Mouse (Mus musculus) heart, embryonic 14.5 days (tissue): ENCODE data around the gene Fam120a. TPM values are rescaled to one million over a fixed set of nuclear protein-coding genes. Genes with fewer than 3 reads are reported as not detected.
A peak's percentile ranks its signal among the peaks of the same experiment; 100 is the strongest.

ENCODE experiments used
- ATAC-seq: fragments of 200-750 bp; cut with Nextera tagmentation; 2 replicates; pipeline ENCODE4 v1.8.0; 2017; ENCODE audit warnings: low read depth, moderate TSS enrichment; ENCODE audit not compliant: insufficient number of reproducible peaks, insufficient read depth, low FRiP score
- H3K27ac ChIP-seq, 2 experiments: fragments of 200-500 bp in 1 of 2; fragments of 300-500 bp in 1 of 2; sonication (generic) in 1 of 2; replicated peaks in 1 of 2; 2 replicates each; pipeline ENCODE4 v1.5.1; 2012 to 2014; ENCODE audit warnings: low read depth in 2 of 2, low read length in 2 of 2, control low read depth in 1 of 2, mild to moderate bottlenecking in 1 of 2, mixed read lengths in 1 of 2; ENCODE audit not compliant: control insufficient read depth in 1 of 2, insufficient read depth in 1 of 2
- H3K27me3 ChIP-seq: fragments of 300-500 bp; sonication (generic); 2 replicates; pipeline ENCODE4 v1.6.1; 2014; ENCODE audit warnings: mild to moderate bottlenecking, low read length, control low read depth; ENCODE audit not compliant: control insufficient read depth, insufficient read depth
- H3K36me3 ChIP-seq: fragments of 300-500 bp; sonication (generic); 2 replicates; pipeline ENCODE4 v1.6.1; 2014; ENCODE audit warnings: mild to moderate bottlenecking, control low read depth, low read length, mixed read lengths; ENCODE audit not compliant: control insufficient read depth, insufficient read depth
- H3K4me1 ChIP-seq, 2 experiments: fragments of 200-500 bp in 1 of 2; fragments of 300-500 bp in 1 of 2; sonication (generic) in 1 of 2; 2 replicates each; pipeline ENCODE4 v1.6.1; 2012 to 2014; ENCODE audit warnings: low read length in 2 of 2, control low read depth in 1 of 2, mixed read lengths in 1 of 2; ENCODE audit not compliant: control insufficient read depth in 2 of 2, insufficient read depth in 2 of 2
- H3K4me2 ChIP-seq: fragments of 300-500 bp; sonication (generic); 2 replicates; pipeline ENCODE4 v1.6.1; 2014; ENCODE audit warnings: mild to moderate bottlenecking, low read length
- H3K4me3 ChIP-seq, 2 experiments: fragments of 200-500 bp in 1 of 2; fragments of 300-500 bp in 1 of 2; sonication (generic) in 1 of 2; 2 replicates each; pipeline ENCODE4 v1.5.1; 2012 to 2014; ENCODE audit warnings: low read length in 2 of 2, mild to moderate bottlenecking in 2 of 2, control low read depth in 1 of 2, low read depth in 1 of 2, moderate library complexity in 1 of 2; ENCODE audit not compliant: control insufficient read depth in 1 of 2, insufficient read depth in 1 of 2
- H3K9ac ChIP-seq: fragments of 300-500 bp; sonication (generic); 2 replicates; pipeline ENCODE4 v1.6.1; 2014; ENCODE audit warnings: mild to moderate bottlenecking, low read length
- H3K9me3 ChIP-seq: fragments of 300-500 bp; sonication (generic); 2 replicates; pipeline ENCODE4 v1.6.1; 2016; ENCODE audit warnings: low read length, control low read depth; ENCODE audit not compliant: control insufficient read depth
- WGBS: fragments of 180-500 bp; shearing (Covaris S2); extraction: QIAGEN DNeasy Blood & Tissue Kit; methylation state at CpG from one replicate; pipeline ENCODE4 v1.1.7; 2014; 5-methylcytosine and 5-hydroxymethylcytosine counted together
- polyA plus RNA-seq: library from polyadenylated mRNA; unstranded; fragments of >200 nt; fragmentation: Nextera tagmentation; extraction: Ambion mirVana; gene quantifications from 2 replicates; pipeline ENCODE4 v1.2.1, GENCODE M21; 2014

The Fam120a gene
- polyA plus RNA-seq, 1 experiment from 2014 or later: 29.7 TPM

GRCm38 (mm10) chr13:48996731-48997130 lies 28.9 kb upstream of the Fam120a start:
- H3K9ac ChIP-seq: no peak overlapping the region
- no peaks in the 10 kb centered on the region for H3K27me3 ChIP-seq
- no peak for ATAC-seq
- 86% methylated on average over 4 of the region's 4 CpGs for WGBS
- H3K9me3 ChIP-seq: no peaks in the 10 kb centered on the region
- no peaks in the 10 kb centered on the region for H3K36me3 ChIP-seq
- H3K27ac ChIP-seq: no peak overlapping the region
- no peak overlapping the region for H3K4me3 ChIP-seq
- H3K4me2 ChIP-seq: no peak overlapping the region
- peaks cover 0 to 4% of the 10 kb centered on the region in 2 experiments; a peak in 1 of 4 replicates for H3K4me1 ChIP-seq

- Histone ChIP-seq H3K27ac (no peak overlapping the region), H3K9ac (no peak overlapping the region), H3K9me3 (no peaks in the 10 kb centered on the region), H3K4me3 (no peak overlapping the region), H3K36me3 (no peaks in the 10 kb centered on the region), H3K4me1 (peaks cover 0 to 4% of the 10 kb centered on the region in 2 experiments; a peak in 1 of 4 replicates), H3K27me3 (no peaks in the 10 kb centered on the region), H3K4me2 (no peak overlapping the region)
- ATAC-seq: 0 out of 2 replicates have a peak, but pooled peaks have one; percentile 31
- WGBS: 43% methylated on average over 3 of the region's 3 CpGs
Measured at GRCm38 (mm10) chr13:48994903-48995302, 27.1 kb upstream of the Fam120a start.

DNA sequence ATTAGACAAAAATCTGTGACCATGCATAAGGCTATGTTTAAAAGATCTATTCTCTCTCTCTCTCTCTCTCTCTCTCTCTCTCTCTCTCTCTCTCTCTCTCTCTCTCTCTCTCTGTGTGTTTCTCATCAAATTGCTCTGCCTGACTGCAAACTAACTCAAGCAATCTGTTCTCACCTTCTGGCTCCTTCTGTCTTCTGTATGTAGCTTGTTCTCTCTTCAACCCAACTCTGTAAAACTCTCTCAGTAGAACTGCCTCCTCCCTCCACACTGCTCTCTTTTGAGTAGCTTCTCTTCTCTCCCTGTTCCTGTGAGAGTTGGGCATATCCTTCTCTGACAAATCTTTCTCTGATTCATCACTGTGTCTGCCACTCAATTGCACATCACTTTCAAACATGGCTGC lies 25.1 kb upstream of the Fam120a start:
- Histone ChIP-seq H3K9ac (no peak overlapping the region), H3K27me3 (no peaks in the 10 kb centered on the region), H3K4me1 (no peaks in the 10 kb centered on the region), H3K27ac (no peak overlapping the region), H3K4me2 (no peak overlapping the region), H3K4me3 (no peak overlapping the region), H3K9me3 (no peaks in the 10 kb centered on the region), H3K36me3 (no peaks in the 10 kb centered on the region)
- ATAC-seq: no peak

GRCm38 (mm10) chr13:48990138-48990537 lies 22.3 kb upstream of the Fam120a start:
- Histone ChIP-seq H3K9me3 (no peaks in the 10 kb centered on the region), H3K4me3 (no peak overlapping the region), H3K4me1 (no peaks in the 10 kb centered on the region), H3K4me2 (no peak overlapping the region), H3K9ac (no peak overlapping the region), H3K27me3 (no peaks in the 10 kb centered on the region), H3K27ac (no peak overlapping the region), H3K36me3 (no peaks in the 10 kb centered on the region)
- ATAC-seq: no peak
- 55% methylated on average over 2 of the region's 2 CpGs for WGBS

DNA sequence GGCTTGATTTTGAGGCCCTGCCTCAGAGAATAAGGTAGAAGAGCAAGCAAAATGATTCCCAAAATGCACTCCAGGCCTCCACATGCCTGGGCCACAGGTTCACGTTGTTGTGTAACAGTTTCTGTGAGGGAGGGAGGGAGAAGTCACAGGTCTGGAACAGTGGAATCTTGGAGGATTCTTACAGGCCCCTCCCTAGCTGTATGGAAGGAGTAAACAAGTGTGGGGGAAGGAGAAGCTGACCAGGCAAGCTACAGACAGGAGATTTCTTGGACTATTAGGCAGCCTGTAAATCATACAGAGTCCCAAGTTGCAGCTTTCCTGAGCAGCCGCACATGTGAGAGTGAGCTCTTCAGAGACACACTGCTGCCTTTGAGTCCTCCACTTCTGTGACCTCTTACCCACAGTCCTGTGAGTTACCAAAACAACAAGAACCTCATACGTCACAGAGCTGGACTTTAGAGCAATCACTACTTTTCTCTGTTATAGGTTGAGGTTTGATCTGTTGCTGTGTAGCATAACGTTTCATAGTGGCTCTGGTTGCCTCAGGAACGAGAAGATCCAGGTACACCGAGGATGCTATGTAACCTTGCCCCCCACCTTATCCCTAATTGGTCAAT lies 14.8 kb upstream of the Fam120a start:
- Histone ChIP-seq H3K4me2 (no peak overlapping the region), H3K27ac (no peak overlapping the region), H3K4me3 (no peak overlapping the region), H3K4me1 (0 out of 4 replicates have a peak, but pooled peaks cover 0 to 4% of the 10 kb centered on the region in 2 experiments), H3K9ac (no peak overlapping the region), H3K27me3 (no peaks in the 10 kb centered on the region), H3K36me3 (no peaks in the 10 kb centered on the region), H3K9me3 (no peaks in the 10 kb centered on the region)
- 0 out of 2 replicates have a peak, but pooled peaks have one; percentile 54 for ATAC-seq
- WGBS: 81% methylated on average over 6 of the region's 6 CpGs

GRCm38 (mm10) chr13:48979069-48979468 lies 11.3 kb upstream of the Fam120a start:
- H3K36me3 ChIP-seq: no peaks in the 10 kb centered on the region
- ATAC-seq: no peak
- no peak overlapping the region for H3K4me3 ChIP-seq
- H3K27ac ChIP-seq: no peak overlapping the region
- WGBS: 74% methylated on average over 6 of the region's 6 CpGs
- no peaks in the 10 kb centered on the region for H3K27me3 ChIP-seq
- H3K4me1 ChIP-seq: 0 out of 4 replicates have a peak, but pooled peaks cover 0 to 4% of the 10 kb centered on the region in 2 experiments
- H3K9me3 ChIP-seq: no peaks in the 10 kb centered on the region
- no peak overlapping the region for H3K4me2 ChIP-seq
- H3K9ac ChIP-seq: no peak overlapping the region

DNA sequence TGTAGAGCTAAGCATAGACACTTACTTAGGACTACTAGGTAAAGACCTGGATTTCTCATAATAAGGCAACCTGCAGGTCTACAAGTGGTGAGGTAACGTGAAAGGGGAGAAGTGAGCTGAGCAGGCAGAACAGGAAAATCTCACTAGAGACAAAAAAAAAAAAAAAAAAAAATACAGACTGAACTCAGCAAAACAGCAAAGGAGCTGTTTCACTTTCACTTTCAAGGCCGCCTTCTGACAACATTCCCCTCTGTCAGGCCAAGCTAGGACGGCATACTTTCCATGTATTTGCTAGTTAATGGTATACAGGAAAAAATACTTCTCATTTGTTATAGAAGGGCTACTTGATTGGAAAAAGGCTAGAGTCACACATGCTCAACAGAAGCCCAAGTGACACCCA lies 10.0 kb upstream of the Fam120a start:
- Histone ChIP-seq H3K9me3 (no peaks in the 10 kb centered on the region), H3K36me3 (no peaks in the 10 kb centered on the region), H3K4me1 (0 out of 4 replicates have a peak, but pooled peaks cover 0 to 4% of the 10 kb centered on the region in 2 experiments), H3K27me3 (no peaks in the 10 kb centered on the region), H3K4me2 (peak overlapping the region; percentile 30; the same call in 1 of the 2 replicates), H3K27ac (no peak overlapping the region), H3K4me3 (no peak overlapping the region; a peak in 1 of 4 replicates), H3K9ac (no peak overlapping the region)
- WGBS: 54% methylated on average over 3 of the region's 3 CpGs
- no peak for ATAC-seq

DNA sequence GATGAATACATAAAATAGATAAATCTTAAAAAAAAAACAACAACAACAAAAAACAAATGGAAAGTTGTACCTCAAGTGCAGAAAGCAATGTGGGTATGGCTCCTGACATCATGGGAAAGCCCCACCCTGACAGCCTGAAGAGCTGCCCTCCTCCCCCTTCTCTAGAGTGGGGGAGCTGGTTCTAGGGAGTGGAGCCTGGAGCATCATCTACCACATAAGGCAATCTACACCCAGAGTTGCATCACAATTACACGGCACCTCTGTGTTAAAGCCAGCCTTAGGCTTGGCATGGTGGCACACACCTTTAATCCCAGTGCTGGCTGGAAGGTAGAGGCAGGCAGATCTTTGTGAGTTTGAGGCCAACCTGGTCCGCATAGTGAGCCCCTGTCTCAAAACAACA lies 6.9 kb upstream of the Fam120a start:
- Histone ChIP-seq H3K4me2 (no peak overlapping the region), H3K36me3 (peaks cover 20% of the 10 kb centered on the region), H3K9me3 (no peaks in the 10 kb centered on the region), H3K4me1 (peaks cover 3 to 12% of the 10 kb centered on the region in 2 experiments; a peak in 2 of 4 replicates), H3K4me3 (no peak overlapping the region), H3K9ac (no peak overlapping the region), H3K27ac (no peak overlapping the region), H3K27me3 (no peaks in the 10 kb centered on the region)
- ATAC-seq: no peak
- WGBS: 91% methylated on average over 2 of the region's 2 CpGs
